Mouse (Mus musculus) frontal cortex, adult (tissue): ENCODE measurements at regions not wholly inside any gene's neighbourhood (a gene's known extent, or its start where the extent isn't known, plus 50 kb on each side); places are given as distances from the start of the nearest gene placed in this dataset.

ENCODE experiments used
- ATAC-seq: cut with Nextera tagmentation; 2 replicates; pipeline ENCODE4 v1.9.2; 2017; ENCODE audit warnings: mild to moderate bottlenecking, moderate library complexity, mixed read lengths; ENCODE audit not compliant: low TSS enrichment

GRCm38 (mm10) chr15:25536451-25537334 is 85.6 kb upstream of the Myo10 start:
- ATAC-seq: no peak

- ATAC-seq: no peak
These were observed 82.8 kb upstream of the Myo10 start for GRCm38 (mm10) chr15:25539344-25540176.

GRCm38 (mm10) chr15:25542382-25542781 is 79.9 kb upstream of the Myo10 start:
- no peak for ATAC-seq

- ATAC-seq: no peak
These were observed 76.1 kb upstream of the Myo10 start for GRCm38 (mm10) chr15:25546185-25546584.

- no peak for ATAC-seq
These were observed 71.9 kb upstream of the Myo10 start for GRCm38 (mm10) chr15:25550269-25551054.

- ATAC-seq: no peak
These were observed 67.4 kb upstream of the Myo10 start for GRCm38 (mm10) chr15:25554945-25555344.

- ATAC-seq: no peak
These were observed 66.5 kb upstream of the Myo10 start for GRCm38 (mm10) chr15:25555852-25556251.

- ATAC-seq: no peak
These were observed 64.8 kb upstream of the Myo10 start for GRCm38 (mm10) chr15:25557566-25557965.

- no peak for ATAC-seq
These were observed 64.1 kb upstream of the Myo10 start for GRCm38 (mm10) chr15:25558240-25558639.

- no peak for ATAC-seq
These were observed 58.7 kb upstream of the Myo10 start for GRCm38 (mm10) chr15:25563641-25564040.

GRCm38 (mm10) chr15:25572495-25572894 is 49.8 kb upstream of the Myo10 start:
- no peak for ATAC-seq
